Mouse (Mus musculus): ENCODE measurements around the gene 4931409K22Rik.

Gene 4931409K22Rik

GRCm38 (mm10) chr5:24556709-24557108 is at the start of gene 4931409K22Rik:
Gene 4931409K22Rik, minus strand, starts transcription at chr5:24556809.
- DNase-seq (ENCODE audit: low read depth, low spot score), result no peak

DNA sequence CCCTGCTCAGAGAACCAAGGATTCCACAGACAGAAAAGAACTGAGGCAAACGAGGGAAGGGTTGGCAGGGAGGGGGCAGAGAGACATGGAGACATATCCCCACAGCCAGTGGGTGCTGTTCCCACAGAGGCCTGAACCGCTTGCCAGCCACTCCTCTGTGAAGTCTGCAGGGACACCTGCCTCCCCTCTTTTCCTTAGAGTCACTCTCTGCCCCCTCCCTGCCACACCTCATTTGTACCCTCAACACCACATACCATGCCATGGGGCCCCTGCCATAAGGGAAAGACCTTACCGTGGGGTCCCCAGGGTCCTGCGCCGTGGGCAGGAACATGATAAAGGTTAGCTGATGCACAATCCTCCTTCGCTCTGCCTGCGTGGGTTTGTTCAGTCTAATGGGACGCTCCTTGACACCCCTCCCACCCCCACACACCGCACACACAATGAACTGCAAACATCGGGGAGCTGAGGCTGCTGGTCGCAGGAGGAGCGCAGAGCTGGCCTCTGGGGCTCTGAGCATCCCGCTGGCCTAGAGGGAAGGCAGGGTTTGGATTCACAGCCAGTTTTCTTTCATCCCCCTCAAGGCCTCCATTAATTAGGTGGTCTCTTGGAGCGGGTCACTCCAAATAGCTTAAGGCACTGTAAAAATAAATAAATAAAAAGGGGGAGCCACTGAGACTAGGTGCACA is 49.5 kb upstream of the 4931409K22Rik start:
- DNase-seq (ENCODE audit: low read depth, low spot score), result no peak

DNA sequence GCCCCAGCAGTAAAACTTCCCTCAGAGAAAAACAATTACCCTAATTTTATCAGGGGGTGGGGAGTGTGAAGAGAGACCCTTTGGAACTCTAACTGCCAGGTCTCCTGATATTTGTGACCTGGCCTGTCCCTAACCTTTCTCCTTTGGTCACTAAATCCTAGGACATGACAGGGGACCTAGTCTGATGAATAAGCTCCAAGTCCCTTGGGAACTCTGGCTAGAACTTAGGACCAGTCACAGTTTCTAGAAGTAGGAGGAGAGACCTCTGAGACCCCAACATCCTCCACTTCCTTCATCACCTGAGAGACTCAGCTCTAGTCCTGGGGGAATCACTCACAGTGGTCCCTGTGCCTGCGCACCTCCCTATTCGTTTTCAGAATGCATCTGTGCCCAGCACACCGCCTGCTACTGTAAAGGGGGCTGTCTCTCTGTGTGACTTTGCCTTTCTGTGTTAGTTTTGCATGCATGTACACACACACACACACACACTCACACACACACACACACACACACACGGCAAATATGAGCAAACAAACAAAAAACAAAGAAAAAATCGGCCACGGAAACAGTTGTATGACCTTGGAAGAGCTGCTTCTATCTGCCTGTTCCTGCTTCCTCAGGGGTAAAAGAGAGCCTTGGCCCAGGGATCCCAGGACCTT is 48.8 kb upstream of the 4931409K22Rik start:
- DNase-seq (ENCODE audit: low read depth, low spot score), result no peak

DNA sequence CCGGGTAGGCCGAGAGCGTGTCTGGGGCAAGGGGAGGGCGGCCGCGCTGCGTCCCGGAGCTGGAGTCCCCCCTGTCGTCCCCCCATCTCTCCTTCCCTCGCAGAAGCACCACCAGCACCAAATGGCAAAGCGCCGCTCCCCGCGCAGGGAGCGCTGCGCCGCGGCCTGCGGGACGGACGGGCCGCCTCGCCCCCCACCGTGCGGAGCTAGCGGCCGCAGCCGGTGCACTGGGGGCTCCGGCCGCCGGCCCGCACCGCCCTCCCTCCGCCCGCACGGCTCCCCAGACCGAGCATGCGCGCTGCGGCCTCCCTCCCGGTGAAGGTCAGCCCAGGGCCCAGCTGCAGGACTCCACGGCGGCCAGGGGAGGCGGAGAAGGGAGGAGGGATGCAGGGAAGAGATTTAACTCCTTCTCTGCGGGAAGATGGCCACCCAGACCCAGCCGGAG is 48.1 kb upstream of the 4931409K22Rik start:
- DNase-seq (ENCODE audit: low read depth, low spot score), result no peak

GRCm38 (mm10) chr5:24604080-24604655 is 47.6 kb upstream of the 4931409K22Rik start:
- no peak for DNase-seq (ENCODE audit: low read depth, low spot score)

- DNase-seq (ENCODE audit: low read depth, low spot score), result no peak
These were observed 46.9 kb upstream of the 4931409K22Rik start for GRCm38 (mm10) chr5:24603431-24604010.

- peak; percentile 34 for DNase-seq (ENCODE audit: low read depth, low spot score)
These were observed 46.2 kb upstream of the 4931409K22Rik start for GRCm38 (mm10) chr5:24602751-24603343.

GRCm38 (mm10) chr5:24601911-24602750 is 45.5 kb upstream of the 4931409K22Rik start:
- peak; percentile 62 for DNase-seq (ENCODE audit: low read depth, low spot score)

DNA sequence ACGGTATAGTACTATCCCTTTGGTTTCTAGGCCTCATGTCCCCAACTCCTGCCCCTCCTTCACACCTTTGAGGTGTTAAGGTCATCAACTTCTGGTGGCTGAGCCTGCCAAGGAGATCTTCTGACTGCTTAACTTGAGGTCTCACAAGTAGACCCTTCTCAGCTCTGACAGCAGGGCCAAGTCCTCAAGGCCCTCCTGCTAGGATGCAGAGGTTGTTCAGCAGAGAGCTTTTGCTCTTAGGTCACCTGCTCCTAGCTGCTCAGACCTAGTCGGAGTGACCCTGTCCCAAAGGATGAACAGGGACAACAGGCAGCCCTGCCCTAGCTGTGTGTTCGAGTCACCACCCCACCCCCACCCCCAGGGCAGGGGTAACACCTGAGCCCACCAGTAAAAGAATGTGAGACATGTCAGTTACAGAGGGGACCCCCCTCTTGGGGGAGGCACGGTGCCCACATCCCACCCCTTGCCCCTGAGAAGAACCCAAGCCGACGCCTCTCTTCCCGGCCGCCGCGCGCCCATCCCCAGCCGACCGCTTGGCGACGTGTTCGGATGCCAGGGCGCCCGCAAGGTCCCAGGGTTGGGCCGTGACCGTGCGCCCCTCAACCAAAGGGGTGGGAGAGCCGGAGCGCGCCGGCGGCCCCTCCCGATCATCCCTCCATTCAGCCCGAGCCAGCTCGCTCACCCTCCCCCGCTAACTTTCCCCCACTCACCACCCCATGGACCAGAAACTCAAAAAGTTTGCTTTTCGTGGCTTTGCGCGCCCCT is 44.6 kb upstream of the 4931409K22Rik start:
- no peak for DNase-seq (ENCODE audit: low read depth, low spot score)

DNA sequence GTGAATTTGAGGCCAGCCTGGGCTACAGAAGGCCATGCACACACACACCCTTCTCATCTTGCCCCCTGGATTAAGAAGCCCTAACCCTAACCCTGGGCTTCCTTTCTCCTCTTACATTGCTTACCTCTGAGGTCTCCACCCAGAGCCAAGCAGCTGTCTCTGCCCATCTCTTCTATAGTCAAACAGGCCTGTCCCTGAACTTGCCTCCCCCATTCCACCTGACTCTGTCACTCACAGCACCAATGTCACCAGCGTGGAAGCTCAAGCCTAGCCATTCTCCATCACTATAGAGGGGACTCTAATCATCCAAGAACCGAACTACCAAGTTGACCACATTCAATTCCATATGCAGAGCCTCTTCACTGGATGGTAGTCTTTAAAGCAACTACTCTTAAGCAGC is 43.6 kb upstream of the 4931409K22Rik start:
- DNase-seq (ENCODE audit: low read depth, low spot score), result no peak

GRCm38 (mm10) chr5:24599137-24599536 is 42.5 kb upstream of the 4931409K22Rik start:
- DNase-seq (ENCODE audit: low read depth, low spot score), result no peak

DNA sequence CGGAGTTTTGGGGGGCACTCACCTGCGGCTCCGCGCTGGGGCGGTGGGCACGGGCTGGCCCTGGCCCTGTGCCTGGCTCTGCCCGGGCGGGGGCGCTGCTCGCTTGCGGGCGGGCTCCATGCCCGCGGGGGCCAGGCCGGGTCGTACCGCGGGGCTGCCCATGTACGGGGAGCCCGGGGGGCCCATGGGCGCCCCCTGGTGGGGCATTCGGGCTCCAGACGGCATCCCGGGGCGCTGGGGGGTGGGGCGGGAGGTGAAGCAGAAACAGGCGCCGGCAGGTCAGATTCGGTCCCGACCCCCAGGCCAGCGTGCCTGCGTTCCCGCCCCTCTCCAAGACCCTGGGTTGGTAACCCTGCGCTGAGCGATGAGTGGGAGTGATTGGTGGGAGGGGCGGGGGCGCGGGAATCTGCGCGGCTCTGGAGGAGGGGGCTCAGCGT is 42.0 kb upstream of the 4931409K22Rik start:
- peak; percentile 77 for DNase-seq (ENCODE audit: low read depth, low spot score)

DNA sequence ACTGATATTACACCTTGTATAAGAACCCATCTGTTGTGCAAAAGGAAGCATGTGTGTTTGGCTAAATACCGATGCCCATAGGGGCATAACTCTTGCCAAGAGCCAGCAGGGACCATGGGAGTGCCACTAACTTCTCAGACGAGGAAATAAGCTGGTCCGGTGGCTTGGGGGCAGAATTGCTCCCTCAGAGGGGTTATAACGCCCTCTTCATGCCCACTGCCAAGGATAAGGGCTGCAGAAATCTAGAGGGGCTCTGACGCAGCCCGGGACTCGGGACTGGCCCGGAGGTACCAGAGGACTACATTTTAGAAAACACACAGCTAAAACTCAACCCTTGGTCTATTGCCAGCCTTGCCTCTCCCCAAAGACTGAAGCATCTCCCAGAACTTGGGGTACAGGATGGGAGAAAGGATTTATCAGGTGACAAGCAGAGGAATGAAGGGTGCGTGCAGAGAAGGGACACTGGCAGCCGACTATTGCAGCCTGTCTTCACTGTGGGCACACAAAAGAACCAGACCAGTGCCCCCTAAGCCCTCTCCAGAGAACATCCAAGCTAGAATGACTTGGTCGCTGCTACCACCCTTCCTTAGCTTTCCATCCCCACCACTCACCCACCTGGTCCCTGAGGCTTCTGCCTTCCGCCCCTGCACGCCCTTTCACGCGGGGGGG is 41.4 kb upstream of the 4931409K22Rik start:
- DNase-seq (ENCODE audit: low read depth, low spot score), result no peak

GRCm38 (mm10) chr5:24597221-24597728 is 40.7 kb upstream of the 4931409K22Rik start:
- DNase-seq (ENCODE audit: low read depth, low spot score), result peak; percentile 91

DNA sequence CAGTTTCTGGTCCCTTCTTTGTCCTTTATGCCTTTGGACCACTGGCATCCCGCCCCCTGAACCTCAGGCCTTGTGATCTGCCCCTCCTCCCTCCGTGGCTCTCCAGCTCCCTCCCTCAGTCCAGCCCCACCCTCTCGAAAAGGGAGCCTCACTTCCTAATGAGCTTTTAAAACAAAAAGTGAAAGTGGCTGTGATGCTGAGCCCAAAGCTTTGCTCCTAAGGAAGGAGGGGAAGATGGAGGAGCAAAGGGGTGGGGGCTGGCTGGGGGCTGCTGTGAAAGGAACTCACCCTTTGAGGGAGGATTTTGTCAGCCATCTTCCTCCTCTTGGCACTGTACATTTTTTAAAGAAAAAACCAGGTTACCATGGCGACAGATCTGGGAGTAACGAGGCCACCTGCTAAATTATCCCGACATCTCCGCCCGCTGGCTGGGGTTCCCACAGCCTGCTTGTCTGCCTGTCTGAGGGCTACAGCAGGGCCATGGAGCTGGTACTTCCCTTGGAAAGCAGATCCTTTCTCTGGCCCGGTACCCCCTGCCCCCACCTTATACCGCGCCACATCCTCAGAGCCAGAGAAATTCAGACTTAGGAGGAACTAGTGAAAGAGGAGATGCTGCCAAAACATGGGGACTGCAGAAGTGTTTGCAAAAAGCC is 40.0 kb upstream of the 4931409K22Rik start:
- DNase-seq (ENCODE audit: low read depth, low spot score), result peak; percentile 67

DNA sequence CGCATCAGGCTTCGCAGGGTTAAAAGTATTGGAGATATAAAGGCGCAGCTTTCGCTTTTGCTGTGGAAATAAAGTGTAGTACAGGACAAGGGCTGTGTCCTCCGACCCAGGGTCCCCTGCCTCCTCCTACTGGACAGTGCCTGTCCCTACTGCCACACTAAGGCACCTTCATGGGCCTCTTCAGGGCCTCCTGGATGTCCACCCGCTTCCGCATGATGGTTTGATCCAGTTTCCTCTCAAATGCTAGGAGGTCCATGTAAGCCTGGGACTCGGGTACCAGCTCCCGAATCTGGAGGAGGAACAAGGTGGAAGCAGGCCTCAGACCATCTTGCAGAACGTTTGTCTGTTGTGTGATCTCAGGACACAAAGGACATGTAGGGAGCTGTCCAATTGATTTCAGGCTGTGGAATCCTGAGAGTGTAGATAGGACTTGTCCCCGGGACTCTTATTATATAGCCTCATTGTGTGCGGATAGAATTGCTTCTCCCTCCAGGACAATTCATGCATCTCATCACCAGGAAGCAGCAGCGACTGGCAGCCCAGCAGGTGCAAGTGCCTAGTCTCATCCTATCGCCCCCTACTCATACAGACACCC is 39.3 kb upstream of the 4931409K22Rik start:
- DNase-seq (ENCODE audit: low read depth, low spot score), result no peak

GRCm38 (mm10) chr5:24595261-24595660 is 38.7 kb upstream of the 4931409K22Rik start:
- DNase-seq (ENCODE audit: low read depth, low spot score), result no peak

DNA sequence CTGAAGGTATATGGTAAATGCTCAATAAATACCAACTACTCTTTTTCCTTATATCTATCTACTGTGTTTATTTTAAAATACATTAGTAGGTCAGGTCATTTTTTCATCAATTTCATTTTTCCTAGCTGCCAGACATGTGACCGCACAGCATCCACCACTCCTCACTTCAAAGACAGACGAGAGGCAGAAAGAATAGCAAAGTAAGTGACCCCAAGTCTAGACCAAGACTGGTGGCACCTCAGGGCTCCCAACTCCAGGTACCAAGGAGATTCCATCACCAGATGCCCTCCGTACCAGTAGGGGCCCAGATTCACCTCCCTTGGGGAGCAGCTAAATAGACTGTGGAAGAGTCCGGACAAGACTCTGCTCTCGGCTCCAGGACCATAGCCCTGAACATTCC is 37.7 kb upstream of the 4931409K22Rik start:
- DNase-seq (ENCODE audit: low read depth, low spot score), result no peak

DNA sequence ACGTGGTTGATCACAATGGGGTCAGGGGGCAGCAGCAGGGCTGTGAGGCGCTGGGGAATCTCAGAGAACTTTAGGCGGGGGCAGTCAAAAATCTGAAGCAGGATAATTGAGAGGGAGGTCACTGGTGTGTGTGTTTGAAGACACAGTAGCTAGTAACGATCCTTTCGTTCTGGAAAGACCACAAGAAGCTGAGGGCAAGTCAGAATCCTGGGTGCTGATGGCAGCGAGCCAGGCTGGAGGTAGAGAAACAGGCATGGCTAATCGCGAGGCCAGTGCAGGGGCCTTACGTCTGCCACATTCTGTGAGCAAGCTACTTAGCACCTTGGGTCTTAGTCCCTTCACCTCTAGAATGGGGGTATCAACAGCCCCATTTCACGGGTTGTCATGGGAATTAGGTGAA is 37.3 kb upstream of the 4931409K22Rik start:
- DNase-seq (ENCODE audit: low read depth, low spot score), result no peak
